Mouse (Mus musculus) right cerebral cortex, postnatal 36 days (tissue): ENCODE measurements around the gene Anapc15-ps.
"Not testable (repeated sequence)": the region's sequence is repeated elsewhere in the genome, so short reads cannot be mapped to it uniquely, and the experiment has no call there.

Experiments used
- DNase-seq, 2 experiments: peaks; one replicate each; pipeline ENCODE4 v3.0.0; 2022; ENCODE audit warnings: low spot score in 2 of 2, mixed read lengths in 1 of 2

Anapc15-ps gene

DNA sequence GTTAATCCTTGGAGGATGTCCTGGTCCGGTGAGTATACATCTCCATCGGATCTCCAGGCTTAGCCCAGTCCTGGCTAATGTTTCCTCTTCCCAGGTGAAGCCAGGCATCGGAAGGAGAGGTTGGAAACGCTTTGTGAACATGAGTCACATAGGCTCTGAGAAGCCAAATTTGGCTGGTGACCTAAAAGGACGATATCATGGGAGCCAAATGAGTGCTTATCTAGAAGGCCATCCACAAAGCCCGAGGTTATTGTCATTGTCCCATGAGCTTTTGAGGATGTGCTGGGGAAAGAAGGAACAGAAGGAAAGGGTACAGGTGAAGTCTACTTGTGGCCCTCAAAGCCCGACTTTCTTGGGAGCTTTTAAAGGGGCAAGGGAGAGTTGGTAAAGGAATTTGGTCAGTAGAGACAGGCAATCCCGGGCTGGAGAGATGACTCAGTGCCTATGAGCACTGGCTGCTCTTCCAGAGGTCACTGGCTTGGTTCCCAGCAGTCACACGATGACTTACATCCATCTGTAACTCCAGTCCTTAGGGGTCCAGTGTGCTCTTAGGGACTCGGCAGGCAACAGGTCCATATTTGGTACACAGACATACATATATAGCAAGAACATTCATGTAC lies 42.4 kb downstream of the Anapc15-ps start:
- no peak for DNase-seq

DNA sequence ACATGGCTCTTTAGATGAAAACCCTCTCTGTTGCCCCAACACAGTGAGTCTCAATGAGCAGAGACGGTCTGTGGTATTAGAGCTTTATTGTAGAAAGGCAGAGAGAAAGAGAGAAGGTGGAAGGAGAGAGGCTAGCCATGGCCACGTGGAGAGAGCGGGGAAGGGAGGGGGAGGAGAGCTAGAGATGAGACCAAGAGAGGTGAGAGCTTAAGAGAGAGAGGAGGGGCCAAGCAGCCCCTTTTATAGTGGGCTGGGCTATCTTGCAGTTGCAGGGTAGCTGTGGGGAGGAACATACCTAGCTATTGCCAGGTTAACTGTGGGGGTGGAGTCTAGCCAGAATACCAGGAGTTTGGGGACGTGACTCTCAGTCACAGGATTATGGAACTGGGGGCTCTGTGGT lies 43.1 kb downstream of the Anapc15-ps start:
- DNase-seq, result not testable (repeated sequence)

DNA sequence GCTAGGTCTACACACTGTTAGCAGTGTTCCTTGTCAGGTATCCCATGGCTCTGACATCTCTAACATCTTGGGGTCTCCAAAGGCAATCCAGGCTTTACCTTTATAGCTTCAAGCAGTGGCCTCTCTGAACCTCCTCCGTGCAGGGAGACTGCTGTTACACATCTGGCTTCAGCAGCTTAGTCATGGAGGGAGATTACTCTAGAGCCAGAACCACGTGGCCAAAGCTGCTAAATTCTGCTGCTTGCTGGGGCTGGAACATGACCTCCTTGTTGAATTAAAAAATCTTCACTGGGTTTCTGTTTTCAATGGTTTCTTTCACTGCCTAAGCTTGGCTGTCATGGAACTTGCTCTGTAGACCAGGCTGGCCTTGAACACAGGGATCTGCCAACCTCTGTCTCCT lies 44.9 kb downstream of the Anapc15-ps start:
- no peak for DNase-seq

DNA sequence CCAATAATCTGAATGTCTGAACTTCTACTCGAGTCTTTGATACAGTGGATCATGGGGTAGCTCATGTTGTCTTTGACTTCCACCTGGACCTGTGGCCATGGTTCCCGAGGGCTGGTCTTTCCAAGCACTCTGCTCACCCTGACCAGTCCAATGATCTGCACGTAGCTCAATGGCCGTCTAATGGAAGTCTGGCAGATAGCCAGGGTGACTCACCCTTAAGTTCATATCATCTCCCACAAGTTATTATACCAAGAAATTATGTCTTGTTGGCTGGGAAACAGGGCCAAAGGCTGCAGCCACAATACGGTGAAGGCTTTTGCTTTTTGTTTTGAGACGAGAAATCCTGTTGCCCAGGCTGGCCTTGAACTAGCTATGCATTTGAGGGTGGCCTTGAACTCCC lies 45.9 kb downstream of the Anapc15-ps start:
- DNase-seq, result no peak

DNA sequence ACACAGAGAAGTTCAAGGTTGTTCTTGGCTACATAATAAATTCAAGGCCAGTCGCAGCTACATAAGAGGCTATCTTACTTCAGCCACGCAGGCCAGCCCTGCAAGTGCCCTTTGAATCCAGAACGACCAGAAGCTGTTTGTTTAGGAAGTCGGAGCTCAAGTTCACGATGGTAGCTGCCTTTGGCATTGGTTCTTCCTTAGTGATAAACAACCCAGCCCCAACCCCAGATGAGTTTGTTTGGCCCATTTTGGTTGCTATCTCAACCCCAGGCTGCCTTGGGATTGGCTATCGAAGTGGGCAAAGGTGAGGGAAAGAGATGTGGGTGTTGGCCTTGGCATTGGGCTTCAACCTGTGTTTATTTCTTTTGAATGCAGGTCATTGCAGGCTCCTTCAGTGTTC lies 48.0 kb downstream of the Anapc15-ps start:
- DNase-seq, result no peak

DNA sequence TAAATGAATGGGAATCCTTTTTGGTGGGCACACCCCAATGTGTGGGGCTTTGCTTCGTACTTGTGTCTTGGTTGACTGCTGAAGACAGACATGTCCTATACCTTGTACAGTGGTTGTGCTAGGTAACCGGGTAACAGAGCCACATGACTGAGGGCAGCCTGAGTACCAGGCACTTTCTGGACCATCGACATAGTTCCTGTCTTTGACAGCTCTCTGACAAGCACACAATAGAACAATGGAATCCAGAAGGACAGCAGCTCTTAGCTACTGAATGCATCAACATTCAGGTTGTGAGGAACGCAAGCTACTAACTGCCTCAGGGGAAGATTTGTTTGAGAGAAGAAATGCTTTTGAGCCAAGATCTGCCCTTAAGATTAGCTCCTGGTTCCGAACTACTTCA lies 49.2 kb downstream of the Anapc15-ps start:
- no peak for DNase-seq

DNA sequence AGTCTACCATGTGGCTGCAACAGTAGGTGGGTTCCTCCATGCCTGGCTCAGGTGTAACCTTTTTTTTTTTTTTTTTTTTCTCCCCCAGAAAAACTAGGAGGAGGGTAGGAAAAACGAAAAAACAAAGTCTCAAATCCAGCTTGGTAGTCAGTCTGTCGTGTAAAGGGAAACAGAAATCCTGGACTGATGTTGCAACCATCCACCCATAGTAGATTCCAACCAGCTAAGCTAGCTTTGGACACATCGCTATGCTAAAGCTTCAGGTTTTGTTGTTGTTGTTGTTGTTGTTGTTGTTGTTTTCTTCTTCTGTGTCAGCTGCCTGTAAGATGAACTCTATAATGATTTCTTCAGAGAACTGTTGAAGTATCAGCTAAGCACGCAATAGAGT lies 49.7 kb downstream of the Anapc15-ps start:
- DNase-seq, result no peak
